Mouse (Mus musculus) mammary gland, adult 2 months (tissue): ENCODE data around the gene Bscl2. TPM values are rescaled to one million over a fixed set of nuclear protein-coding genes. Genes with fewer than 3 reads are reported as not detected.

ENCODE experiments used
- polyA plus RNA-seq: library from polyadenylated mRNA; depleted of rRNA; stranded (reverse); fragments of >200 nt; gene quantifications from 2 replicates; pipeline ENCODE4 v1.2.3, GENCODE M21; 2012; ENCODE audit warnings: low replicate concordance; rRNA removed

The Bscl2 gene
- polyA plus RNA-seq = 568 and 621 TPM in 2 replicates

GRCm38 (mm10) chr19:8837251-8837791, at the start of gene Bscl2:
TSS of gene Bscl2 (plus strand) at chr19:8837467.

DNA sequence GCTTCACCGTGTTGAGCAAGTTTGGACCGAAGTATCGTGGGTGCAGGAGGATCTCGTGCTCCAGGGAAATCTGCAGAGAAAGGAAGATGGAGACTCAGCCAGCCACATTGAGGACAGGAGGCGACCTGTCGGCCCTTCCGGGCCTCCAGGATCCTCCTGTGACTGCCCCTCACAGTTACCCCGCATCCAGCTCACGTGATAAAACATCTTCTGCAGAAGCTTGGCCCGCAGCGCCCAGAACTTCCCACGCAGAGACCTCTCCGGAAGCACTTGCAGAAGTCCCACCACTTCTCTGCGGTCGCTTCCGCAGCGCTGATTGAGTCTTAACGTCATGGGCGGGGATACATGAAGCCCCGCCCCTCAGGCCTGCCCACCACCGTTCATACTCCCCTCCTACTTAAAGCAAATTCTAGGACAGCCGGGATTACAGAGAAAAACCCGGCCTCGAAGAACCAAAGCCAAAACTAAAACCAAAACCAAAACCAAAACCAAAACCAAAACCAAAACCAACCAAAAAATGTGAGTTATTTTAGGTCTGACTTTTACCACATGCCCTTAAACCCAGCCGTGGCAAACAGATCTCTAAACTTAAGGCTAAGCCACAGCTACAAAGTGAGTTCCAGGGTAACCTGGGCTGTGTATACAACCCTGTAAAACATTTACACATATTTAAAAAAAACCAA, 38.9 kb upstream of the Bscl2 start, which contains the start of gene Polr2g:
Polr2g (minus strand) TSS at position 314 of the 683 bp plus-strand sequence.

GRCm38 (mm10) chr19:8802130-8802821, 35.0 kb upstream of the Bscl2 start, which contains the start of gene Zbtb3:
TSS of gene Zbtb3 (plus strand) at chr19:8802555.

GRCm38 (mm10) chr19:8818801-8819595, 18.3 kb upstream of the Bscl2 start, which contains the start of gene Ttc9c:
TSS of gene Ttc9c (minus strand) at chr19:8819333.

GRCm38 (mm10) chr19:8819596-8820423, 17.5 kb upstream of the Bscl2 start, which contains the start of gene Hnrnpul2:
TSS of gene Hnrnpul2 (plus strand) at chr19:8820010.

DNA sequence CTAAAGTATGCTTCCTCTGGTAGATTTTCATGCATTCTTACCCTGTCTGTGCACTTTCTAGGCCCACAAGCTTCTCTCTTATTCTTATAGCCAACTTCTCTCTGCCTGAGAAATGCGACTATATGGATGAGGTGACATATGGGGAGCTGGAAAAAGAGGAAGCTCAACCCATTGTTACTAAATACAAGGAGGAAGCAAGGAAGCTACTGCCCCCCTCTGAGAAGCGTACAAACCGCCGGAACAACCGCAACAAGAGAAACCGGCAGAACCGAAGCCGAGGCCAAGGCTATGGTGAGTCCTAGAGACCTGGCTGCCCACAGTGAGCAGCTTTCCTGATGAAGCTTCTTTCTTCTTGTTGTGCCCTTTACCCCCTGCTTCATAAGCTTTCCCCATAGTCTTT, 7.6 kb upstream of the Bscl2 start, which contains the start of gene AC129217.1:
AC129217.1 (plus strand) TSS at position 114 of the 400 bp plus-strand sequence.

DNA sequence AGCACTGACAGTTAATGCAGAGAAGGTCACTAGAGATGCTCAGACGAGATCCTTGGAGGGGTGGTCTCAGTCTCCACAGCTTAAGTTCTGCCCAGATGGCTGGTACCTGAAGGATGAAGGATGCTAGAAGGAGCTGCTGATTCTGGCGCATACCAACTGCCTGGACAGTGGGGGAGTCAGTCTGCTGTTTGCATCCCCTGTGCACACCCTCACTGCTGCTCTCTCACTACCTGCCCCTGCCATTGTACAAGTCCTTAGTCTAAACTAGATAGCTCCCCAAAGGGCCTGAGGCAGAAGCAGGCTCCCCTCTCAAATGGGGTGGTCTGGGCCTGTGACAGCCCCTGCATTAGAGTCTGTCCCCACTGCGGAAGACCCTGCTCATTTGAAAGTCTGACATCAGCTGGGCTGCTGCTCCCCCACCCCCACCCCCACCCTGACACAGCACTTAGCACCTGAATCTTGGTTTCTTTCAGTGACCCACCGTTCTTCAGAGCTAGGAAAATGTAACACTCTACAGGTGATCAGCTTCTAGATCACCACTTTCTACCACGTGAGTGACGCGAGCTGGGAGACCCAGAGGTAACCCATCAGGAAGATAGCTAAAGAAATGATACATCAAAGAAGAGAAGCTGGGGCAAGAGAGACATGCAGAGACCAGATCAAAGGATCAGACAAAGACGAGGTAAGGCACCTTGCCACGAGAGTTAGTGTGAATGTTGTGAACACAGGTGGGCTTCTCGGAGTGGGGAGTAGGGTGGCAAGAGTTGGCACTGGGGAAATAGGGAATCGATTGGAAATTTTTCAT, 2.0 kb downstream of the Bscl2 start, which contains the start of gene Gng3:
Gng3 (minus strand) TSS at position 92 of the 805 bp plus-strand sequence.

DNA sequence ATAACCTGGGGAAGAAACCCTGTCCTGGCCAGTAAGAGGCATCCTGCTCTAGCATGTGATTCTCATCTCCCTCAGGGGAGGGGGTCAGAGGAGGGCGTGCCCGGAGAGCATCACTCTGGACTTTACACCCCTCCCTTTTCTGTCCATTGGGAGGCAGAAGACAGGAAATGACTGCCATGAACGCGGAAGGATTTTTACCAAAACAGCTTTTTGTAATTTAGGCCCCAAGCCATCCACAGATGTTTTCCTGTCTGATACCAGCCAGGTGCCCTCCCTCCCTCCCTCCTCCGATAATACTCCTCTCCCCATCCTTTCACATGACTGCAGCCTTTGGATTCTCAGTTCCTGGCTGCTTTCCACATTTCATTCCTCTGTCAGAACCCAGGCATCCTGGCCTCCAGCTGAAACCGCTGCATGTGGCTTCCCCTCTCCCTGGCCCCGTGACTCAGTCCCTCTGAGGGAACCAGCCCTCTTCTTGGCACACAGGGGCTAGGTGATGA, 13.2 kb downstream of the Bscl2 start, which contains the start of gene Lrrn4cl:
Lrrn4cl (plus strand) TSS at position 367 of the 500 bp plus-strand sequence.

DNA sequence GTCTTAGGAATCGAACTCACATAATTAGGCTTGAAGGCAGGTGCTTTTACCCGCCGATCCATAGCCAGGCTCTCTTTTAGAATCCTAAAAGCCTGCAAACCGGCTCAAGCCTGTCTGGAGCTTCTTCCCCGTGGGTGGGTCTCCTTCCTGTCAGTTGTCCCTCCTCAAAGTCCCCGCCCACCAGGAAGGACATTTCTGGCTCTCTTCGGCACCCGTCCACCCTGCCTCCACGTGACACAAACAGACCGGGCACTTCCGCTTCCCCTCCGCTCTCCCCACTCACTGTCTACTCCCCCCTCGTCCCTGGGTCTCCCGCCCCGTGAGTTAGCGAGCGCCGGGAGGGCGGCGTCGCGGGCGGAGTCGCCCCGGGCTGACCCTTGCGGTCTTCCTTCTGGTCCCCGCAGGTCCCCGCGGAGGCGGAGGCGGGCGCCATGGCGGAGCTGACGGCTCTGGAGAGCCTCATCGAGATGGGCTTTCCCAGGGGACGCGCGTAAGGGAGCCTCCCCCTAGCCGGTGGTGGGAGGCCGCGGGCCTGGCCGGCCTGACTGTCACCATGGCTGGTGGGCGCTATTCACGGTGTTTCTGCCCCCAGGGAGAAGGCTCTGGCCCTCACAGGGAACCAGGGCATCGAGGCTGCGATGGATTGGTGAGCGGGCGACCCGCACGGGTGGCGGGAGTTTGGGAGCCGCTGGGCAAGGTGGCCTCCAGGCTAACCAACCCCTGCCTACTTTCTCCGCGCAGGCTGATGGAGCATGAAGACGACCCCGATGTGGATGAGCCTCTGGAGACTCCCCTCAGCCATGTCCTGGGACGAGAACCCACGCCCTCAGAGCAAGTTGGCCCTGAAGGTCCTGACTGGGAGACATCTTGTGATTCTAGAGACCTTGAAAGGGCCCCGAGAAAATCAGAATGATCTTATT, 34.3 kb downstream of the Bscl2 start, which contains the start of gene Ubxn1:
Ubxn1 (plus strand) TSS at position 230 of the 920 bp plus-strand sequence.

GRCm38 (mm10) chr19:8880311-8881033, 43.2 kb downstream of the Bscl2 start, which contains the start of gene Uqcc3:
TSS of gene Uqcc3 (minus strand) at chr19:8880923.

GRCm38 (mm10) chr19:8883616-8884015, 46.3 kb downstream of the Bscl2 start, which contains the start of the genes Lbhd1 and Gm49403:
TSS of gene Lbhd1 (plus strand) at chr19:8883732.
TSS of gene Gm49403 (plus strand) at chr19:8883930.

GRCm38 (mm10) chr19:8888511-8889385, 51.5 kb downstream of the Bscl2 start, which contains the start of the genes 1810009A15Rik and Gm49416:
TSS of gene 1810009A15Rik (plus strand) at chr19:8888853.
TSS of gene Gm49416 (plus strand) at chr19:8888926.

DNA sequence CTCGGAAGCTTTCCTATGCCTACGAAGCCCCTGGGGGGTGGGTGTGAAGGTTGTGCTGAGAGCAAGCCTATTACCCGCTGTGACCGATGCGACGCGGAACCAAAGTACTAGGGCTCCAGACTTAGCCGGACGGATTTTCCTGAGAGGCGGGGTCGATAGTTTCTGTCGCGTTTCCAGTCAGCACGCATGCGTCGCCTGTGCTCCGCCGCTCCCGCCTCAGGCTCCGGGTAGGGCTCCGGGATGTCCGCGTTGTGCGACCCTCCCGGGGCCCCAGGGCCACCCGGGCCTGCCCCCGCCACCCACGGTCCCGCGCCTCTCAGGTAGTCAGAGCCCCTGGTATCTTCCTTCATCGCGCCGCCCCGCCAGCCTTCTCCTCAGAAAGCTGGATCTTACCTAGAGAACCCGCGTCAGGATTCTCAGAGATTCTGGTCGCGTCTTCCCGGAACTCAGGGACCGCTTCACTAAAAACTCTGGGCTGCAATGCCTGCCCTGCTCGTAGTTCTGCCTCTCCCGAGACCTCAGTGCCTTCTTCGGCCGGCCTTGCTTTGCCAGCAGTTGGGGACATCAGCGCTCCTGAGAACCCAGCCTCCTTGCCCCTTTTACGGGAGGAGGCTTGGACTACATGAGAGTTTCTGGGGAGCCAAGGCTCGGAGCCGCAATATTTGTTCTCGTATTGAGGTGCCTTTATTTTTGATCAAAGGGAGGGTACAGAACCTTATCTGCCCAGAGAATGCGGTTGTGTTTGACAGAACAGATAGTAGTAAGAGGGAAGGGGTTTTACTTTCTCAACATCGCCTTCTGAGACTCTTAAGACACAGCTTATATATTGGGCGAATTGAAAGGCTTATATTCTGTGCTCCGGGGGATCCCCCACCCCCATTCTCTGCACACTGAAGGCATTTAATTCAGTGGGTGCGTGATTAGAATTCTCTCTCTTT, 55.8 kb downstream of the Bscl2 start, which contains the start of gene Ints5:
Ints5 (plus strand) TSS at position 177 of the 938 bp plus-strand sequence.

DNA sequence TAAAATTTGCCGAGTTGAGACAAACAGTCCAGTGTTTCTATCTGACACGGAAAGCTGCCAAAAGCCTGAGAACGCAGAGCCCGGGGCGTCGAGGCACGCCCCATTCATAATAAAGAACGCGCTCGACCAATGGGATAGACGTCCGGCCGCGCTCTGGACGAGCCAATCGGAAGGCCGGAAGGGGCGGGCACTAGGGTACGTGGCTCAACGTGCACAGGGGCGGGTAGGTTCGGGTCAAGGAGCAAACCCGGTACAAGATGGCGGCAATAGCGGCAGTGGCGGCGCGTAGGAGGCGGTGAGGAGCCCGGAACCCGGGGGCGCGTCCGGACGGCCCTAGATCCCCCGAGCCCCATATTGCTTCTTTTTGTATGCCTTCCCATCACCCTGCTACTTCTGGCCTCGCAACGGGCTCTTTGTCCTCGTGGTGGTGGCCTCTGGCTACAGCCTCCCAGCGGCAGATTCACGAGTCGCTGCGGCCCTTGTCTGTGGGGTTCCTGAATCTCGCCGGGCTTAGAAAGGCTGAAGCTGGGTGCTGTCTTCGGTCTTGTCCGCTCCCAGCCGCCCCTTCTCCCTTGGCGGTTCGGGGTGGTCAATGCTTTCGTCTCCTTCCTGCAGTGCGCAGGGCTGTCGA, 60.7 kb downstream of the Bscl2 start, which contains the start of gene Ganab:
Ganab (plus strand) TSS at position 207 of the 631 bp plus-strand sequence.

